Mouse (Mus musculus) lung, adult 18-20 months (tissue): ENCODE data around the gene Robo1.

ENCODE experiments used
- DNase-seq, 2 experiments: peaks; one replicate each; pipeline ENCODE4 v3.0.0; 2022; ENCODE audit warnings: mixed read lengths in 2 of 2

Gene Robo1

GRCm38 (mm10) chr16:72307537-72308330 is at the start of gene Robo1:
Gene Robo1 (plus strand): TSS chr16:72308306.
- DNase-seq = no peak

GRCm38 (mm10) chr16:72267839-72268238 is 40.3 kb upstream of the Robo1 start:
- no peak for DNase-seq

GRCm38 (mm10) chr16:72276390-72277074 is 31.6 kb upstream of the Robo1 start:
- DNase-seq = no peak

GRCm38 (mm10) chr16:72308331-72308668 is 194 bp downstream of the Robo1 start:
- DNase-seq = no peak

GRCm38 (mm10) chr16:72327321-72327720 is 19.2 kb downstream of the Robo1 start:
- DNase-seq = no peak

- no peak for DNase-seq
These were observed 20.5 kb downstream of the Robo1 start for GRCm38 (mm10) chr16:72328579-72328978.

- DNase-seq = no peak
These were observed 29.7 kb downstream of the Robo1 start for GRCm38 (mm10) chr16:72337757-72338156.

- no peak for DNase-seq
These were observed 42.3 kb downstream of the Robo1 start for GRCm38 (mm10) chr16:72350422-72350821.

GRCm38 (mm10) chr16:72356515-72357357 is 48.6 kb downstream of the Robo1 start:
- DNase-seq = no peak

- no peak for DNase-seq
These were observed 68.8 kb downstream of the Robo1 start for GRCm38 (mm10) chr16:72376896-72377295.

GRCm38 (mm10) chr16:72381819-72382218 is 73.7 kb downstream of the Robo1 start:
- no peak for DNase-seq

- DNase-seq = no peak
These were observed 75.5 kb downstream of the Robo1 start for GRCm38 (mm10) chr16:72383566-72383965.

- no peak for DNase-seq
These were observed 85.4 kb downstream of the Robo1 start for GRCm38 (mm10) chr16:72393512-72393911.

- no peak for DNase-seq
These were observed 90.7 kb downstream of the Robo1 start for GRCm38 (mm10) chr16:72398811-72399210.

GRCm38 (mm10) chr16:72402381-72402780 is 94.3 kb downstream of the Robo1 start:
- no peak for DNase-seq

- DNase-seq = no peak
These were observed 101.7 kb downstream of the Robo1 start for GRCm38 (mm10) chr16:72409820-72410219.

GRCm38 (mm10) chr16:72411669-72412270 is 103.7 kb downstream of the Robo1 start:
- no peak for DNase-seq

- no peak for DNase-seq
These were observed 104.8 kb downstream of the Robo1 start for GRCm38 (mm10) chr16:72412879-72413278.

- DNase-seq = no peak
These were observed 111.4 kb downstream of the Robo1 start for GRCm38 (mm10) chr16:72419328-72420066.

- no peak for DNase-seq
These were observed 114.3 kb downstream of the Robo1 start for GRCm38 (mm10) chr16:72422426-72422825.

GRCm38 (mm10) chr16:72434396-72434795 is 126.3 kb downstream of the Robo1 start:
- no peak for DNase-seq

GRCm38 (mm10) chr16:72444428-72445135 is 136.5 kb downstream of the Robo1 start:
- DNase-seq = no peak
